Mouse (Mus musculus) kidney, adult 9 months (tissue): ENCODE measurements around the gene Vmn2r29.
A peak's percentile ranks its signal among the peaks of the same experiment; 100 is the strongest.
"Not testable (repeated sequence)": the region's sequence is repeated elsewhere in the genome, so short reads cannot be mapped to it uniquely, and the experiment has no call there.

Experiments used
- DNase-seq: peaks from one replicate; pipeline ENCODE4 v3.0.0; 2022

Vmn2r29 gene

DNA sequence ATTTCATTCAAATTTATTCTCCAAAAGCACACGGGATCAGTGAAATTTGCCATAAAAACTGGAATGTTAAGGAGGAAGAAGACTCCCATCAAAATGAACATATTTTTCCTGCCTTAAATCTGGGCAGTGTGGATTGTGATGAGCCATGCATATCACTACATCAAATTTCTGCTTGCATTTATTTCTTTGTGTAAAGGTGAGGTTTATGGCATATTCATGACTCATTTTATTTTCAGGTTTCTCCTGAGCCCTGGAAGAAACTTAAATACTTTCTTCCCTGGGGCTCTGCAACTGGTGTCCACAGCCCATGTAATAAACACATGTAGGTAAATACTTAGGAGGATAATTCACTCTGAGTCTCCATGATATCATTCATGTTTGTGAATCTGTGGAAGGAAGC lies at the start of gene Vmn2r29:
Gene Vmn2r29, minus strand, starts transcription at position 101 of the 400 bp plus-strand sequence.
- DNase-seq, result not testable (repeated sequence)

DNA sequence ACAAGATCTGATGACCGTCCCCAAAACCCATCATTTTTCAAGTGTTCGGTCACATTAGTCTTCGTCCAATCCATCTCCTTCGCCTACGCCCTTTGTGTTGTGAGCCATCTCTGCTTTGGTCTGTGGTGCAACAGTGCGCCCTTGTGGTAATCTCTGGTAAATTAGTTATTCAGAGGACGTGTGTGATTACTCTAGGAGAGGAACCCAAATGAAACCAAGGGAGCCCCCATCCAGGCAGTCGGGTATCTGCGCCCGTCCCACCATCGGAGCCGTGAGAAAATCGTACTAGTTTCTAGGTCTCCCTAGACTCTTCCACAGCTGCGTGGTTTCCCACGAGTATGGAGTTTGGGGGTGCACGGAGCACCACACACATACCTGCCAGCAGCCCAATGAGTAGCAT lies 48.5 kb upstream of the Vmn2r29 start:
- peak; percentile 66 for DNase-seq

DNA sequence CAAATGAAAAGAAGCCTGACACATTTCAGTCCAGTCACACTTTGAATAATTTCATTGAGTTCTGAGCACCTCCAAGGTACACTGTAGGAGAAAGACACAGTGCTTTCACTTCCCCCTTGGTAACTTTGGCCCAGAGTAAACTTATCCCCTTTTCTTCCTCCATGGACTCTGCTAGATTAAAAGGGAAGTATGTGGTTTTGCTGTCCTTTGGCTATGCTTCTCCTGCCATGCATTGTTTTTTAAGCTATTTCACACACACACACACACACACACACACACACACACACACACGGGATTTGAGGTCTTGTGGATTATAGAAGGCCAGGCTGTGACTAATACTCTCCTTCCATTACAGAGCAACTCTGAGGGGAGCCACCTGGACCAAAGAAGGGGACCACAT lies 34.3 kb upstream of the Vmn2r29 start:
- no peak for DNase-seq

DNA sequence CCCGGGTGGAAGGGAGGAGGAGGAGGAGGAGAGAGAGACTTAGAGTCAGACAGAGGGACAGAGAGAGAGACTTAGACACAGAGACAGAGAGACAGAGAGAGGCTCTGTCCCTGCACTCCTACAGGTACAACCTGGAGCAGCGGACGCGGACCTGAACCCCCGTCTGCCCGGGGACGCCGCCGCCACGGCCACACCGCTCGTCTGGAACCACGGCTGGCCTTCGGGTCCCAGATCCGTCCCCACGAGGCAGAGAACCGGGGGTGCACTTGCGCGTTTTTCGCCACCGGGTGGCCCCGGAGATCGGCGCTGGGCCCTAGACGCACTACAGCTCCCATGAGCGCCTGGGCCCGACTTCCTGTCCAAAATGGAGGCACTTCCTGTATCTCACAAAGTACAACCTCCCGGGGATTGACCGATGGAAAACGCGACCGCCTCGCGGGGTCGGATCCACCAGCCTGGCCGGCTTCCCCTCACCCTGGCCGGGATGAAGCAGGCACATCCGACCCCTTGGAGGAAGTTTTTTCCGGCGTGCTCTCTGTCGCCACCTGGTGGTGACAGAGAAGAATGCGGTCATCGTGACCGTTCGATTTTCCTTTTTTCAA lies 30.9 kb upstream of the Vmn2r29 start, which contains the start of gene Gm45844:
Gene Gm45844, minus strand, starts transcription at position 324 of the 602 bp plus-strand sequence.
- DNase-seq, result peak; percentile 95

DNA sequence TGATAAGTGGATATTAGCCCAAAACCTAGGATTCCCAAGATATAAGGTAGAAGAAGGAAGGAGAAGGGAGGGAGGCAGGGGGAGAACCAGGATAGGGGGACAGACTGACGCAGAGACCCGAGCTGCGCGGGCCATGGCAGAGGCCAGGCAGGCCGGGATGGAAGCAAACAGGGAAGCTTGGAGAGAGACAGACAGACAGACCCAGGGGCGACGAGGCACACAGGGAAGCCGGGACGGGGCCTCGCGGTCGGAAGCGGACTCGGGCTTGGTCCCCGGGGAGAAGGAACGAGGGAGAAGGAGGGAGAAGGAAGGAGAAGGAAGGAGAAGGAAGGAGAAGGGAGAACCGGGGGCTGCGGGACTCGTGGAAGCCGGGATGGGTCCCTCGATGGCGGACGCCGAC lies 30.4 kb upstream of the Vmn2r29 start:
- not testable (repeated sequence) for DNase-seq

DNA sequence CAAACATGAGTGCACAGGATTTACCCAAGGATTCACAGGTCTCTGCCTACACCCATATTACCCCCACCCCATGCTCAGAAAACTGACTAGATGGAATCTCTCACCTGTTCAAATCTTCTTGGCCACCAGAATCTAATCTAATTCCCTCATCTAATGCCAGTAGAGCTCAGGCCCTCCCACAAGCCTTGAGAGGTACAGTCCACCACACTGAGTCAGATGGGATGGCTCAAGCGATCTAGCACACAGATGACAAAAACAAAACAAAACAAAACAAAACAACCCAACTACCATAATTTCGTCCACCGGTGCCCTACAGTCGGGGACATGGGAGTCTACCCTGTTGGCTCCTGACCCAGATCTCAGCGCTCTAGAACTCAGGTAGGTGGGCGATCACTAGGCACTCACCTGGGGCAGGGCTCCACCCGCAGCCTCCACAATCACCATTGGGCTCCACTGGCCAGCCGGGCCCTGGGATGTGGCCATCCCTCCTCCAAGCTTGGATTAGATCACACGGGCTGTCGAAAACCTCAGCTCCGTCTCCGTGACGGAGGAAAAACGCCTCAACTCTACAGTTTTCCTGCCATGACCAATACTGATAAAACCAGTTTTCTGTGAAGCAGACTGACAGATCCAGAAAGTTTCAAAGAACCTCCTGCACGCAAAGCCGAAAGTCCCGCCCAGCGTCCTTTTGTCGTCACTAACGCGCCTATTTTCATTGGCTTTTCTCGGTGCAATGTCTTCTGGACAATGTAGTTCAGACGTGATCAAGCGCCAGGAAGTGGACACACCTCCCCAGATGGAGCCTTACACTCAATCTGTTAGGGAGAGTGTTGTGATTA lies 37.6 kb downstream of the Vmn2r29 start, which contains the start of gene Zfp772:
Gene Zfp772, minus strand, starts transcription at position 686 of the 839 bp plus-strand sequence.
- DNase-seq, result peak; percentile 66

DNA sequence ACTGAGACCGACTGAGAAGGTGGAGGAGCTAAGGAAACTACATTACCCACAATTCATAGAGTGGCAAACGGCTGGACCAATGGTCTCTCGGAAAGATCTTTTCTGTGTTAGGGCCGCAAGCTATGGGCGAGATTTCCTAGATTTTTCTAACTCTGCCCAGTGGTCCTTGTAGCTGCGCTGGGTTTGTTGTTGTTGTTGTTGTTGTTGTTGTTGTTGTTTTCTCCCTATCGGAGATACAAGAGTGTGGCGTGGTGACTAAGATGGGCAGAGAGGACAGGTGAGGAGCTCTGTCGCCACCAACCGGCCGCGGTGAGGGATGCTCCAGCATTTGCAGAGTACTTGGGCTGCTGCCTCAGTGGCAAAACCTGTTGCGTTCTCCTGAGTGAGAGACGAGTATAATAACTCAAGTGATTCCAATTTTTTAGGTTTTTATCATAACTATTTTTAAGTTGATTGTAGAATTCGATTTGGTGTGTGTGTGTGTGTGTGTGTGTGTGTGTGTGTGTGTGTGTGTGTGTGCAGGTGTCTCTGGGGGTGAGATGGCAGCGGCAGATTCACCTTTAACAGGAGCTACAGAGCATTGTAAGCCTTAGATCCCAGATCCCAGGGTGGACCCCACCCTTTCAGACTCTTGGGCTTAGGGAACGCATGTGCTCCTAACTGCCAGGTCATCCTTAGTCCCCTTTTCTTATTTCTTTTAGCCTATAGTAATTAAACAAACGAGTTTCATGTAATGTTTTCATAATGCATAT lies 58.8 kb downstream of the Vmn2r29 start:
- DNase-seq, result peak; percentile 70

DNA sequence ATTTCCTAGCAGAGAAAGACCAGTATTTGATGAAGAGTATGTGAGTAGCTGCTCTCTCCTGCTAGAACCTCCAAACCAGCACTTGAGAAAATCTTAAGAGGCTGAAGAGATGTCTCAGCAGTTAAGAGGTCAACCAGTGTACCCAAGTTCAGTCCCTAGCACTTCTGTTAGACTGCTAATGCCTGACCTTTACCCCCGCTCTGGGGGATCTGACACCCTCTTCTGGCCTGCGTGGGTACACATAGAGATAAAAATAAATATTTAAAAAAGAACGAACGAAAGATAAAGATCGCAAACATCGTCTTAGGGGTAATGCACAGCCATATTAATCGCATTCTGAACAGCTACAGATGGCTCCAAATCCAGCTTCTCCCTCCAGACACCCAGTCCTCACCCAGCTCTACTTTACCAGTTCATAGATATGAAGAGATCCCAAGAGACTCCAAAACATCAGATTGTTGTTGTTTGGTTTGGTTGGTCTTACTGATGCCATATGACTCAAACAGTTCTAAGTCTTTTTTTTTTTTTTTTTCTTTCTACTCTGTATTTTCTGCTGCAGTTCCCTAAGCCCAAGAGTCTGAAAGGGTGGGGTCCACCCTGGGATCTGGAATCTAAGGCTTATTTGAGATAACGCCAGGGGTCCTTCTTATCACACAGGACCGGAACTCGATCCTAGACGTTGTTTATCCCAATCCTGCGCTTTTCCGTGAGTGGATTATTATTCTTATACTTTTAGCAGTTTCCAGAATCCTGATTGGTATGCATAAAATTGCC lies 59.5 kb downstream of the Vmn2r29 start:
- DNase-seq, result peak; percentile 17

DNA sequence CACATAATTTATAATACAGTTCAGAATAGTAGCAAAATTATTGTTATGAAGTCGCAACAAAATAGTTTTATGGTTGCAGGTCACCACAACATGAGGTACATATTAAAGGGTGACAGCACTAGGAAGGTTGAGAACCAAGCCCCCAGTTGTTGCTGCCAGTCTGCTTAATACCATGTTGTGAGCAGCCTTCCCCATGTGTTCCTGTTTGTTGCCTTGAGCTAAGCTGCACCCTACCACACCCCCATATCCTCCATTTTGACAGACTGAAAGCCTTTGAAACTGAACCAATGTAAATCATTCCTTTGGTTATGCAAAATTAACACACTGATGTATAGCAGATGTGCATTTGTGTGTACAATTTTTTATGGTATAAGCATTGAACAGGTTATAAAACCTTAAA lies 61.2 kb downstream of the Vmn2r29 start:
- no peak for DNase-seq
